Mouse (Mus musculus) splenic B cell, adult 2 months (primary cell): ENCODE measurements around the gene Skp1a.

Source experiments
- DNase-seq: peaks from one replicate; pipeline ENCODE4 v3.0.0-alpha.2; 2011; ENCODE audit warnings: low read depth, low spot score
- H3K27me3 ChIP-seq: 2 replicates; pipeline ENCODE4 v1.6.1; 2012; ENCODE audit warnings: mild to moderate bottlenecking, low read length, moderate library complexity, mixed read lengths; ENCODE audit not compliant: control insufficient read depth, poor library complexity, insufficient read depth, severe bottlenecking
- H3K36me3 ChIP-seq: 2 replicates; pipeline ENCODE4 v1.6.1; 2012; ENCODE audit warnings: mild to moderate bottlenecking, low read length, moderate library complexity, mixed read lengths; ENCODE audit not compliant: control insufficient read depth, poor library complexity, insufficient read depth, severe bottlenecking

Skp1a gene

DNA sequence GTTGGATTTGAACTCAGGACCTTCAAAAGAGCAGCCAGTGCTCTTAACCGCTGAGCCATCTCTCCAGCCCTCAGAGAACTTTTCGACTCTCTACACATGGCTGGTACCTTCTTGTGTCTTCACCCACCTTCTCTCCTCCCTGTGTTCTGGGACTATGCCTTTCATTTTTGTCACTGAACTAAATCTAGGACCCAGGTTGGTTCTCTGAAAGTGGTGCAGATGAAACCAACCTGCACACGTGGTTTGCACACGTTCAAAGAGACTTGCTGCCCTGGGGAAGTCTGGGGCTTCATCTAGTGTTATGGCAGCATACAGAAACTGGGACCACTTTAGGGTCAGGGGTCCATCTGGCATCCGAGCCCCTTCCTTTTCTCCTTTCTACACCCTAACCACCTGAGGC, 35.5 kb downstream of the Skp1a start:
- no peaks in the 10 kb centered on the region for H3K27me3 ChIP-seq
- H3K36me3 ChIP-seq = no peaks in the 10 kb centered on the region
- no peak for DNase-seq

DNA sequence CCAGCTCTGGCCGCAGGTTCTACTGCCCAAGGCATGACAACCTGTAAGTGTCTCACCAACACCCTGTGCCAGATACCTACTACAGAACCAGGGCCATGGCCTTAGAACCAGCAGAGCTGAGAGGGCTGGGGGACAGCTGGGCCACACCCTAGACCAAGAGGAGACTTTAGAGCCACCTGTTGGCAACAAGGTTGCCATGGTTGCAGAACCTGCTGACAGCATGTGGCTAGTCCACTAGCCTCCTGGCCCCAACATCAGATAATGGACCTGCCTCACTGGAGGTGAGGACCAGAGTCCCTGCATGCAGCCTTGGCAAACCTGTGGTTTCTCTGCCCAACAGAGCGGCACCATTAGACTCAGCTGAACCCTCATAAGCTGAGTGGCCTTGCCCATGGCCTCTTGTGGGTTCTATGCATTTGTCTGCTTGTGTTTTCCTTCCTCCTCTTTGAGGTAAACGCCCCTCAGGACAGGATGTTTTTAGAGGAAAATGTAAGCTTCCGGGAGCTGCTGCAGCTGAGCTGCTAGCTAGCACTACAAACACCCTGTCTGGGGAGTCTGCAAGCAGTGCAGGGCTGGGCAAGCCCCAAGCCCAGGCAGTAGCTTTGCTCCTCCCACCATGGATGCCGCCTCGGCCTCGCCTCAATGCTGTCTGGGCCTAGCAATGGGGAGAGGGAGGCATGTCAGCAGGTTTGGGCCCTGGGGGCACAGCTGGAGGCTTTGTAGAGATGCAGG, 36.5 kb downstream of the Skp1a start:
- peak; percentile 30 for DNase-seq
- Histone ChIP-seq H3K36me3 (no peaks in the 10 kb centered on the region), H3K27me3 (no peaks in the 10 kb centered on the region)

DNA sequence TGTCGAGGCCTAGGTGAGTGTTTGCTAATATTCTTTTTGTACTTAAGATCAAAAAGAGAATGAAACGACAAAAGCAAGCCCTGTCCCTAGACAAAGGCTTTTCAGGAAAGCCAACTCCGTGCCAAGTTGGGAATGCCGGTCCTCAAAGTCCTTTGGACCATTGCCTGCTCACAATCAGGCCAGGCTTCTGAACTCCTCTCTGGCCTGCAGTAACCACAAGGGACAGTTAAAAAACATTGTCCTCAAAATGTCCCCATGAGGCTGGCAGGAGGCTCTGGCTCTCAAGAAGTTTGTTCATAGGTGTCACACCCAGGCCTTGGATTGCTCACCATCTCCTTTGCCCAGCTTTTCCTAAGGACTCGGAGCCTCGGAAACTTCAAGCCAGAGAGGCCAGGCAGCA, 38.0 kb downstream of the Skp1a start:
- Histone ChIP-seq H3K36me3 (no peaks in the 10 kb centered on the region), H3K27me3 (no peaks in the 10 kb centered on the region)
- no peak for DNase-seq

DNA sequence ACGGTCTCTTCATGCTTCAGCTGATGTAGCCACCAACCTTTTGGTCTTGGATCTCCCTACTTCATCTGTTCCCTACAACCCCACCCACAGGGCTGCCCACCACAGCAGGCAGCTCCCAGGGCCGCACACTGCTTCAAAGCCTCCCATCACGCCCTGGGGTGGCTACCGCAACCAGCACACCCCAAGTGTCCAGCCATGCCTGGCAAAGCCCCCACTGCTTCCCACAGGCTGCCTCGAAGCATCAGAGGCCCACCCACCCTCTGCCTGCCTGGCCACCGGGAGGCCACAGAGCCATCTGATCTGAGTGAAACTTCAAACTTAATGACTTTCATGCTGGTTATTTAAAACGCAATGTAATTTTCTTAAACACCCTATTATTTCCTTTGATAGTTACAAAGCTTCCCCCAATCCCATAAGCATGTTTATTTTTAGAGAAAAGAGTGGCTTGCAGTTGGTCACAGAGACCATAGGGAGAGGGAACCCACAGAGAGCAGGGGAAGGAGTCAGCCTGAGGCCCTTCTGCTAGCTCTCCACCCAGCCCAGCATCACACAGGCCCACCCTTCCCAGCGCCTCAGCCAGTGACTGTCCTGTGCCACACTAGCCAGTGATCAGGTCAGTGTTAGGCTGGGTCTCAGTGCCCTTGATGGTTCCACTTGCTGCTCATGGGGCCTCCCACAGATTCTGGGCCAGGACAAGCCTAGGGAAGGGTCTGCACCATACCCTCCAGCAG, 40.1 kb downstream of the Skp1a start:
- Histone ChIP-seq H3K27me3 (no peaks in the 10 kb centered on the region), H3K36me3 (no peaks in the 10 kb centered on the region)
- DNase-seq = no peak

DNA sequence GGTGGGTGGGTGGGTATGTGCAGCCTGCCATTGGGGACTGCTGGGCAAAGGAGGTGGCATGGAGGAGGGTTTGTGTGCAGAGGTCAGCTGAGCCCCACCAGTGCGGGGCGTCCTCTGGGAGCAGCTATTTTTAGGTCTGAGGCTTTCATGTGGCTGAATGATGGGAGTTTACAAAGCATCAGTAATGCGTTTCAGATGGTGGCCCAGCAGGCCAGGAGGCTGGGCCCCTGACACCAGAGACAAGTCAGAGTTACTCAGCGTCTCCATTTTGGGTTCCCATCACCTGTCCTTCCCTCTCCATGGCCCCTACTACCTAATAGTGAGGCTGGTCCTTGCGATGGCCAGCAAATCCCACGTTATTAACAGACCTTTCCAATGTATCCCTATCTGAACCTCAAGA, 40.8 kb downstream of the Skp1a start:
- Histone ChIP-seq H3K36me3 (no peaks in the 10 kb centered on the region), H3K27me3 (no peaks in the 10 kb centered on the region)
- DNase-seq = no peak

DNA sequence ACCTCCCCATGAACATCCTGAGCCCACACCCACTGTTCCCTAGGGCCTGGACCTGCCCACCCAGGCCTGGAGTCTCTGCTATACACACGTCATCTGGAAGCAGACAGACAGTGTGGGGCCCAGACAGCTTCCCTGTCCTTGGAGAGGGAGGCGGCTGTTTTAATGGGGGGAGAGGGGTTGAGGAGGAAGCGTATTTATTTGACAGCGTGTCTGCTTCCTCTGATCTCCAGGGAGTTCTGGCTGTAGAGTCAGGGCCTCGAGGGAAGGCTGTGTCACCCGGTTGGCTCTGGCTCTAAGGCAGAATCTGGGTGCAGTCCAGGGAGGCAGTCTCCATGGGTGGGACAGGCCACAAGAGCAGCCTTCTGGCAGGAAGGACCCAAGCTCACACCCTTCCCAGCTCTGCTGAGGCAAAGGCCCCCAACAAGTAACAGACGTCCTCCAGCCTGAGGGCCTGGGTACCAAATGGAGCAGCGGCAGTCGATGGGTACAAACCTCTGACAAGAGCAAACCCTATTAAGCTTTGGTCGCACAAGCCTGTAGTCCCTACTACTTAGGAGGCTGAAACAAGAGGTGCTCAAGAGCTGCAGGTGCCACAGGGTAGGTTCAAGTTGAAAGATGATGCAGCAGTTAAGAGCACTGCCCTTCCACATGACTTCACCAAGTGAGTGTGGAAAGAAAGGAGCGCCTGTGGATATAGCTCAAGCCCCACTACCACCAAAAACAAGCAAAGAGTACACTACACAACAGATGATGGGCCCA, 41.6 kb downstream of the Skp1a start:
- no peaks in the 10 kb centered on the region for H3K27me3 ChIP-seq
- DNase-seq = no peak
- no peaks in the 10 kb centered on the region for H3K36me3 ChIP-seq

DNA sequence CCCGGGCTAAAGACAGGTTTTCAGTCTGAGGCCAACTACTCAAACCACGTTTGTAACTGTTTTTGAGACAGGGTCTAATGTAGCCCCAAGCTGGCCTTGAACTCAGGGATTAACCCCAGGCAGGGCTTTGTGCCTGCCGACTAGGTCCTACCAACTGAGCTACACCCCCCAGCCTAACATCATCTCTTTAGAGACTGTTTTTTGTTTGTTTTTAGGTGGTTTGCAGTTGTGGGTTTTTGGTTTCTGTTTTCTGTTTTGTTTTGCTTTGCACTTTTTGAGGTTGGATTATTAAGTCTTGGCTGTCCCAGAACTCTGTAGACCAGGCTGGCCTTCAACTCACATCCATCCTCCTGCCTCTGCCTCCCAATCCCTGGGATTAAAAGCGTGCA, 42.1 kb downstream of the Skp1a start:
- no peak for DNase-seq
- H3K27me3 ChIP-seq = no peaks in the 10 kb centered on the region
- no peaks in the 10 kb centered on the region for H3K36me3 ChIP-seq

DNA sequence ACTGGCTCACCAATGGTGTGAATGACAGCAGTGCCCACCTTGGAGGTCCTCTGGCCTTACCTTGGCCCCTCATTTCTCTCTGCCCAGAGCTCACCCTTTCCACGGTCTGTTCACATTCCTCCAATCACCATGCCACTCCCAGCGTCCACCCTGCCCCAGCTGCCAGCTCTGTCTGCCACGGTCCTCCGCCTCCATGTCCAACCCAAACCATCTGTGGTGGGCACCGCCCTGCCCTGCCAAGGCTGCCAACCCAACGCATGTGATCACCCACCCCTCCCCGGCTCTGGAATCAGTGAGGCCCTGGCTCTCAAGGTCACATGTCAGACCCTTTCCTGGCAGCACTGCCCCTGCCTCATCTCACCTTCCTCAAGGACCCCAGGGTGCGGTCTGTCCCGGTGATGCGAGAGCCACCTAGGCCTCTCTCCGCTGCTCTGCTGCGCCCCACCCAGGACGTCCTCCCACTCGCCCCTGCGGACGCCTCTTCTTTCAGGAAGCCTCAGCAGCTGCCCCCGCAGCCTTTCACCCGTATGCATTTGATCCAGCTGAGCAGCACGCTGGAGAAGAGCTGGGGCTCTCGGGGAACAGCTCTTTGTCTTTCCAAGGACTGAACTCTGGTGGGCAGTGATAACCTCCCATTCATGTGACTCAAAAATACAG, 42.8 kb downstream of the Skp1a start:
- Histone ChIP-seq H3K36me3 (no peaks in the 10 kb centered on the region), H3K27me3 (no peaks in the 10 kb centered on the region)
- no peak for DNase-seq

DNA sequence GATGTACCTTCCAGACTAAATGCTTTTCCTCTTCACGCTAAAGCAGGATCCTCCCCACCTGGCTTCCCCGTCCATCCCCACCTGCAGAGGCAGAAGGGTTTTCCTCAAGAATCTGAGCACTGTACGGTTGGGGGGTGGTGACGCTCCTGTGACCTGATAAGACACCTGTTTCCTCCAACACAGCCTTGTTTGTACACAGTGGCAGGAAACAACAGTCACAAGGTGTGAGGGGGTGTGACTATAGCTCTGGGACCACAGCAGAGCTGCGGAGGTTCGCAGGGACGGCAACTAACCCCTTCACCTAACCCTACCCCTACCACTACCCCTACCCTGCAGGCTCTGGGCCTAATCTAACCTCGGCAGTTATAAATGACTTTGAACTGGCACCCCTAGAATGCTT, 43.6 kb downstream of the Skp1a start:
- DNase-seq = no peak
- no peaks in the 10 kb centered on the region for H3K27me3 ChIP-seq
- H3K36me3 ChIP-seq = no peaks in the 10 kb centered on the region

DNA sequence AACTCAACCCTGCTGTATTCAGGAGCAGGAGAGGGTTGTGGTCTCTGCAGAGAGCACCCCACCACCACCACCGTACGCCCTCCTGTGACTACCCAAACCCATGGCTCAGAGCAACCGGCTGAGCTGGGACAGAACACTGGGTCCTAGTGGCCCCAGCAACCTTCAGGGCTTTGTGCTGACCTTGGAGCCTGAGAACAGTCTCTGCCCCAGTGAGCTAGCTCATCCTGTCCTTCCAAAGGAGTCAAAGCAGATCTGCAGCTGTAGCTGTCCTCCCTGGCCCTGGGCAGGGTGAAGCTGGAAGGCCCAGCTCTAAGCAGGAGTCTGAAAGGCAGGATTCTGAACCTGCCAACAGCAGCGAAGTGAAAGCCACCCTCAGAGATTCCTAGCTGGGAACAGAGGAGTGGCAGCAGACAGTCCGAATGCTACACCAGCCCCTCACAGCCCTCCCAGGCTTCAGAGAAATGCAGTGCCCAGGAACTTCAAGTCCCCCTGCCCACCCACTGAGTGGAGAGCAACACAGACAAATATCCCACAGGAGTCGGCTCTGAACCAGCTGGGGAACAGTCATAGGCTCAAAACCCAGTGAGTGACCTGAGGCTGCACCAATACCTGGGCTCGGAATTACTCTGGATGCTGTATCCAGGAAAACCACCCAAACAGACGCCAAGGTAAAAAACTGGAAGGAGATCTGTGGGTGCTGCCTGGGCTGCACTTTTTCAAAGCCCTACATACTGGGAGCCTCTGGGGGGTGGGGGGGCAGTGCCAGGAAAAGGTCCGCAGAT, 44.2 kb downstream of the Skp1a start:
- Histone ChIP-seq H3K36me3 (no peaks in the 10 kb centered on the region), H3K27me3 (no peaks in the 10 kb centered on the region)
- DNase-seq = no peak

DNA sequence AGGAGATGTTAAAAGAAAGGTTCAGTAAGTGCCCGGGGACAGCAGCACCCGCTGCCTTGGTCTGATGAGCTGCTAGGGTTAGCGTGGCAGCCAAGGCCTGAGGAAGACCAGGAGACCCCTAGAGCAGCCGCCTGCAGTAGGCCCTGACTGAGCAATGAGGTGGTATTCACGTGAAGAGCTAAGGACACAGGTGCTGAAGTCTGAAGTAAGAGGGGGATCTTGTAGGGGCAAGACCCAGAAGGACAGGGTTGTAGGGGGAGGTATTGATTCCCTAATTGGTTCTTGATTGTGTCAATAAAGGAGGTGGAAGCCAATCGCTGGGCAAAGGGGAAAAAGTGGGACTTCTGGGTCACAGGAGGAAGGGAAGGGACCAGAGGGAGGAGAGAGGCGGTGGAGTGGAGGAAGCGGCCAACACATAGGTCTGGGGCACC, 45.2 kb downstream of the Skp1a start:
- DNase-seq = no peak

DNA sequence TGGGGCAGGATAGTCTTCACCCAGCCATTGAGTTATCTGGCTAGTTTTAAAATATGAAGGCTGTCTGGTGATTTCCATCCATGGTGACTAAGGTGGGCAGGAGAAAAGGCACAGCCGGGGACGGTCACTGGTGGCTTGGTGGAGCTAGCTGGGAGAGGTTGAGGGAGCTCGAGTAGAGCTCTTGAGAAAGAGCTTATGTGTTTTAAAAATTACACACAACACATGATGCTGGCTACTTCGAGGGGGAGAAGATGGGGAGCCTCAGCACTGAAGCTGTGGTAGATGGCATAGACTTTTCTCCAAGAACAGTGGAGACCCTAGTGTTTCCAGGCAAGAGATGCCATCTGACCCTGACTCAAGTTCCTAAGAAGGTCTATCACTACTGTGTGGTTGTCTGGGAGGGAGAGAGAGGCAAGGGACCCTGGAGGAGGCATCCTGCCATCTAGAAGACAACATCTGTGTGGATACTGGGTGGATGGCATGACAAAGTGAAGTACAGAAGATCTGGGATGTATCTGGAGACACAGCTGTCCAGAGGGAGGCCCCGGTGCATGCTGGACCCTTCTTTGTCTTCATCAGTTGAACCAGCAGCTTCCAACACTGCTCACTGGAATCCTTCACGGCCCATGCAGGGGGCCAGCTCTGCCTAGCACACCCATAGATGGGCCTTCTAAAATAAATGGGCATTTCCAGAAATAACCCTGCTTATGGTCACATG, 45.8 kb downstream of the Skp1a start:
- Histone ChIP-seq H3K27me3 (no peaks in the 10 kb centered on the region), H3K36me3 (no peaks in the 10 kb centered on the region)
- DNase-seq = no peak

More for the DNA sequence above, 45.2 kb downstream of the Skp1a start:
- H3K27me3 ChIP-seq = no peaks in the 10 kb centered on the region
- no peaks in the 10 kb centered on the region for H3K36me3 ChIP-seq

DNA sequence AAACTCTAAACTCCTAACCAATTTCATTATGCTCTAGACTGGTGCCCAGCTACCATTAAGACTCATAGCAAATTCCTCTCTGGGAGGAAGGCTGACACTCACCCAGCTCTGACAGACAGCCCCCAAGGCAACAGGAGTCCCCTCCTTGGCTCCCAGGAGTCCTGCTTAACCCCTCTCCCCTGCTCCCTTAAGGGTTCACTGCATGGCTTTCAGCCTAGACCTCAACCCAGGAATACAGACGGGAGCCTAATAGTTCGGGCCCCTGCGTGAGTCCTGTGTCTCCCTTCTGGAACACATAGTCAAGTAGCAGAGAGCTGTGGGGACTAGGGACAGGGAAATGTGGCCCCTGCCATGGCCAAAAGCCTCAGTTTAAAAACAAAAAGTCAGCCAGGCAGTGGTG, 46.4 kb downstream of the Skp1a start:
- DNase-seq = no peak
- Histone ChIP-seq H3K27me3 (no peaks in the 10 kb centered on the region), H3K36me3 (no peaks in the 10 kb centered on the region)

DNA sequence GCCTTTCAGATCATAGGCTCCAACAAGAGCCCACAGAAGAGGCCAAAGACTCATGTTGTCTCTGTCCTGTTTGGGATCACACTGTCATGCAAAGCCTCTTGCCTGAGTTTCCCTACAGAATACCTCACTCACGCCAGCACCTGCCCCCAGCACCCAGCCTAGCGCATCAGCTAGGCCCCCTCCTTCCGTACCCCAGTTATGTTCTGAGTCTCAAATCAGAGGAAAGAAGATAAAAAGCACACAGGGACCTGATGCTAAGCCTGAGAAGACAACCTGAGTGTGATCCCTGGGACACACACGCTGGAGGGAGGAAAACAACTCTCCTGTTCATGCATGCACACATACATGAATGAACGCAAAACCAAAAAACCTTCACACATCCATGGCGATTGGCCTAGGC, 47.2 kb downstream of the Skp1a start:
- no peak for DNase-seq
- no peaks in the 10 kb centered on the region for H3K27me3 ChIP-seq
- no peaks in the 10 kb centered on the region for H3K36me3 ChIP-seq
